Mouse (Mus musculus): ENCODE data around the gene Gjb4. TPM values are rescaled to one million over a fixed set of nuclear protein-coding genes. Genes with fewer than 3 reads are reported as not detected.
A peak's percentile ranks its signal among the peaks of the same experiment; 100 is the strongest.

Gjb4 gene
- total and polyA plus RNA-seq, 3 experiments, result 0.14 TPM; not detected in 2

DNA sequence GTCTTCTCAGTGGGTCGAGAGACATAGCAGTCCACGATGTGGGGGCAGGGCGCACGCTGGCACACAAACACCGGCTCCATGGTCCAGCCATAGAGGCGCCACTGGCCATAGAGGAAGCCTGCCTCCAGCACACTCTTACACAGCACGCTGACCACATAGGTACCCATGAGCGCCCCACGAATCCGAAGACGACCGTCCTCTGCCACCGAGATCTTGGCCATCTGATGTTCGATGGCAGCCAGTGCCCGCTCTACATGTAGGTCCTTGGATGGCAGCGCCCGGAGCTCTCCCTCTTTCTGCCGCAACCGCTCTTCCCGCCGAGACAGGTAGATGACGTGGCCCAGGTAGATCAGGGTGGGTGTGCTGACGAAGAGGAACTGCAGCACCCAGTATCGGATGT lies 41.5 kb downstream of the Gjb4 start:
- no peak for DNase-seq
- Histone ChIP-seq H3K36me3 (ENCODE audit: control insufficient read depth, insufficient read depth, low read length) (no peaks in the 10 kb centered on the region), H3K9ac (ENCODE audit: low read depth, low read length) (peak overlapping the region; percentile 79), H3K27me3 (ENCODE audit: control insufficient read depth, insufficient read depth, low read length) (peaks cover 3% of the 10 kb centered on the region; the same call in 1 of the 2 replicates), H3K79me2 (replicated peaks; ENCODE audit: control insufficient read depth, insufficient read depth, low read length) (no peaks in the 10 kb centered on the region), H3K4me3 (peak overlapping the region; percentile 56), H3K27ac (peak overlapping the region; percentile 77), H3K4me1 (ENCODE audit: control insufficient read depth, insufficient read depth, low read length) (peaks cover 2% of the 10 kb centered on the region)
- TF ChIP-seq POLR2A (IDR thresholded peaks at IDR 0.05; ENCODE audit: insufficient read depth, low read depth, low read length) (no peak), EP300 (IDR thresholded peaks at IDR 0.05; ENCODE audit: insufficient read depth, low read depth, low read length) (no peak), CTCF (IDR thresholded peaks at IDR 0.05) (no peak)
- intact Hi-C loops (cut with DNase I), result no loop called here
- 60% methylated on average over 24 of the region's 24 CpGs for WGBS

DNA sequence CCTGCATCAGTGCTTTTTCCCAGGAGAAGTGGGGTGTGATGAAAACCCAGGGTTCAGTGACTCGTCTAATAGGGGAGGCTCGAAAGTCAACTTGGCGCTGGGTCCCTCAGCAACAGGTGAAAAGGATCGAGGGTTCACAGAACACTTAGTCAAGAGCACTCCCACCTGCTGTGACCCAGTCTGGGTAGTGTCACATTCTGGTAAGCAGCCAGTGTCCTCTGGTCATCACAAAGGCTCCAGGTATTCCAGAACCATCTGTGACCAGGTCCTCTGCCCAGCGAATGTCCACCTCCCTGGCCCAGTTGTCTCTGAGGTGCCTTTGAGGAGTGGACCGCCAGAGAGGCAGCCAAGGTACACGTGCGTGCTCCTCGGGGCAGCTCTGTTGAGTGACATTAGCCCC lies 42.3 kb downstream of the Gjb4 start:
- H3K79me2 ChIP-seq (replicated peaks; ENCODE audit: control insufficient read depth, insufficient read depth, low read length), result no peaks in the 10 kb centered on the region
- peak overlapping the region; percentile 56 for H3K4me3 ChIP-seq
- no peaks in the 10 kb centered on the region for H3K36me3 ChIP-seq (ENCODE audit: control insufficient read depth, insufficient read depth, low read length)
- no peak for DNase-seq
- 57% methylated on average over 9 of the region's 9 CpGs for WGBS
- H3K9ac ChIP-seq (ENCODE audit: low read depth, low read length), result peak overlapping the region; percentile 79
- intact Hi-C loops (cut with DNase I), result no loop called here
- peaks cover 3% of the 10 kb centered on the region; the same call in 1 of the 2 replicates for H3K27me3 ChIP-seq (ENCODE audit: control insufficient read depth, insufficient read depth, low read length)
- H3K4me1 ChIP-seq (ENCODE audit: control insufficient read depth, insufficient read depth, low read length), result peaks cover 4% of the 10 kb centered on the region
- TF ChIP-seq POLR2A (IDR thresholded peaks at IDR 0.05; ENCODE audit: insufficient read depth, low read depth, low read length), result no peak
- TF ChIP-seq CTCF (IDR thresholded peaks at IDR 0.05), result no peak
- TF ChIP-seq EP300 (IDR thresholded peaks at IDR 0.05; ENCODE audit: insufficient read depth, low read depth, low read length), result no peak
- H3K27ac ChIP-seq, result peak overlapping the region; percentile 77

DNA sequence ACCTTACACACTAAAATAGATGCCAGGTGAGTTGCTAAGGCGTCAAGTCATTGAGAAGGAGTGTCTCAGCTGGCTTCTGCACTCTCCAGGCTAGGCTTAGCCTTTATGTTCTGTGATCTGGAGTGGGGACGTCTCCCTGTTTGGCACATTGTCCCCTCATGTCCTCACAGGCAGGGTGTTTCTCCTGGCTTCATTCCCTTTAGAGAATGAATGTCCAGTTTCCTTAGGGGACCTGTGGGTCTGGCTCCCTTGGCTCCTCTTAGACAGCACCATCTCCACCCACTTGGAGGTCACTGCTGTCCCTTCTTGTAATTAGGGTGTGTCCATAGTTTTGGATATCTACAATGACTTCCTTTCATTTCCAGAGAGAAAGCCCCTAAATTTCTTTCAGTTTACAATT lies 47.0 kb downstream of the Gjb4 start:
- 32% methylated on average over 2 of the region's 2 CpGs for WGBS
- no peak for TF ChIP-seq CTCF (IDR thresholded peaks at IDR 0.05)
- no peak for TF ChIP-seq POLR2A (IDR thresholded peaks at IDR 0.05; ENCODE audit: insufficient read depth, low read depth, low read length)
- no peak for TF ChIP-seq EP300 (IDR thresholded peaks at IDR 0.05; ENCODE audit: insufficient read depth, low read depth, low read length)

GRCm38 (mm10) chr4:127303796-127304195 lies 50.1 kb downstream of the Gjb4 start:
- intact Hi-C loops (cut with DNase I), result no loop called here
- Histone ChIP-seq H3K36me3 (ENCODE audit: control insufficient read depth, insufficient read depth, low read length) (no peaks in the 10 kb centered on the region), H3K79me2 (replicated peaks; ENCODE audit: control insufficient read depth, insufficient read depth, low read length) (no peaks in the 10 kb centered on the region), H3K27me3 (ENCODE audit: control insufficient read depth, insufficient read depth, low read length) (no peaks in the 10 kb centered on the region), H3K27ac (peak overlapping the region; percentile 17; the same call in 1 of the 2 replicates), H3K4me1 (ENCODE audit: control insufficient read depth, insufficient read depth, low read length) (peaks cover 7% of the 10 kb centered on the region), H3K9ac (ENCODE audit: low read depth, low read length) (no peak overlapping the region), H3K4me3 (no peak overlapping the region)
- WGBS, result 19% methylated on average over 3 of the region's 3 CpGs
- DNase-seq, result peak; percentile 43 to 61
- TF ChIP-seq POLR2A (IDR thresholded peaks at IDR 0.05; ENCODE audit: insufficient read depth, low read depth, low read length), result no peak; the same call in 1 of the 2 replicates
- TF ChIP-seq CTCF (IDR thresholded peaks at IDR 0.05), result no peak
- TF ChIP-seq EP300 (IDR thresholded peaks at IDR 0.05; ENCODE audit: insufficient read depth, low read depth, low read length), result no peak

More for the DNA sequence above, 47.0 kb downstream of the Gjb4 start:
- H3K27ac ChIP-seq, result no peak overlapping the region
- H3K27me3 ChIP-seq (ENCODE audit: control insufficient read depth, insufficient read depth, low read length), result no peaks in the 10 kb centered on the region
- no peak for DNase-seq
- peaks cover 7% of the 10 kb centered on the region for H3K4me1 ChIP-seq (ENCODE audit: control insufficient read depth, insufficient read depth, low read length)
- no peak overlapping the region for H3K4me3 ChIP-seq
- H3K79me2 ChIP-seq (replicated peaks; ENCODE audit: control insufficient read depth, insufficient read depth, low read length), result no peaks in the 10 kb centered on the region
- intact Hi-C loops (cut with DNase I), result no loop called here
- no peaks in the 10 kb centered on the region for H3K36me3 ChIP-seq (ENCODE audit: control insufficient read depth, insufficient read depth, low read length)
- no peak overlapping the region for H3K9ac ChIP-seq (ENCODE audit: low read depth, low read length)

Other genes with a start within 250 kb of the Gjb4 start
- 1 to 10 TPM; 1.4 to 2.0 TPM for gene Tmem35b, start 230.4 kb downstream of the Gjb4 start, total RNA-seq (2021)
- gene Tmem35b, start 230.4 kb downstream of the Gjb4 start, polyA plus RNA-seq (2012; rRNA removed), result 5.6 TPM in 2 replicates
- gene Dlgap3, start 184.9 kb downstream of the Gjb4 start, total RNA-seq (2021), result under 1 TPM; 0.20 to 0.21 TPM
- gene Dlgap3, start 184.9 kb downstream of the Gjb4 start, polyA plus RNA-seq (2012; rRNA removed), result 0.09 and 0.21 TPM in 2 replicates
- 10 to 100 TPM; 50.3 to 51.6 TPM for gene Smim12, start 110.3 kb downstream of the Gjb4 start, total RNA-seq (2021)
- 43.3 and 47.7 TPM in 2 replicates for gene Smim12, start 110.3 kb downstream of the Gjb4 start, polyA plus RNA-seq (2012; rRNA removed)
- gene Gja4, start 40.0 kb downstream of the Gjb4 start, total RNA-seq (2021), result 10 to 100 TPM; 12.2 to 12.4 TPM
- gene Gja4, start 40.0 kb downstream of the Gjb4 start, polyA plus RNA-seq (2012; rRNA removed), result 25.1 and 28.7 TPM in 2 replicates
- gene Gjb3, start 23.2 kb downstream of the Gjb4 start, total RNA-seq (2021), result not detected
- gene Gjb3, start 23.2 kb downstream of the Gjb4 start, polyA plus RNA-seq (2012; rRNA removed), result 0.25 TPM in 1 of 2 replicates, not detected in the other
- gene Gjb5, start 4.1 kb upstream of the Gjb4 start, total RNA-seq (2021), result under 1 TPM; 0.16 to 0.29 TPM
- 0.78 and 1.1 TPM in 2 replicates for gene Gjb5, start 4.1 kb upstream of the Gjb4 start, polyA plus RNA-seq (2012; rRNA removed)